Mouse (Mus musculus) gastrocnemius, adult 2 months (tissue): Measurements from ENCODE around the gene Ms4a3. TPM values are rescaled to one million over a fixed set of nuclear protein-coding genes. Genes with fewer than 3 reads are reported as not detected.

Experiments
- DNase-seq: peaks from one replicate; pipeline ENCODE4 v3.0.0; 2022
- H3K27ac ChIP-seq: fragments of 200-600 bp; 2 replicates; pipeline ENCODE4 v1.8.1; 2022; ENCODE audit warnings: mild to moderate bottlenecking
- H3K4me3 ChIP-seq: fragments of 200-600 bp; 2 replicates; pipeline ENCODE4 v1.8.1; 2022; ENCODE audit warnings: mild to moderate bottlenecking, moderate library complexity
- CTCF ChIP-seq: fragments of 200-600 bp; IDR thresholded peaks from 2 replicates; pipeline ENCODE4 v1.8.1; 2022; ENCODE audit warnings: antibody characterized with exemption, mild to moderate bottlenecking, moderate library complexity
- intact Hi-C: fragments of 180-260 bp; cut with DNase I; formaldehyde crosslinking; loops from one replicate; pipeline ENCODE4 v1.15.1; 2025
- long read RNA-seq, 2 experiments: library from polyadenylated mRNA; stranded (forward); transcript quantifications; one replicate each; pipeline ENCODE4 v2.0.0; 2021
- total RNA-seq, 2 experiments: library from RNA; stranded (reverse); gene quantifications; 2 replicates each; pipeline ENCODE4 v1.2.3; 2021

Gene Ms4a3
- total RNA-seq = not detected
- long read RNA-seq, experiment 1 = 0 reads
- long read RNA-seq, experiment 2 = 0 reads

- H3K27ac ChIP-seq = no peak within 1 kb of the TSS
- intact Hi-C loops = no loop called here
- no peak for DNase-seq
- no peak within 1 kb of the TSS for H3K4me3 ChIP-seq
- no peak for TF ChIP-seq CTCF
Measured at GRCm38 (mm10) chr19:11640732-11641131, at the start of gene Ms4a3. Ms4a3 (minus strand) TSS chr19:11640851.

GRCm38 (mm10) chr19:11661562-11661961 lies 20.9 kb upstream of the Ms4a3 start:
- intact Hi-C loops = no loop called here
- H3K4me3 ChIP-seq = no peak overlapping the region
- no peak for TF ChIP-seq CTCF
- no peak overlapping the region for H3K27ac ChIP-seq
- DNase-seq = no peak

DNA sequence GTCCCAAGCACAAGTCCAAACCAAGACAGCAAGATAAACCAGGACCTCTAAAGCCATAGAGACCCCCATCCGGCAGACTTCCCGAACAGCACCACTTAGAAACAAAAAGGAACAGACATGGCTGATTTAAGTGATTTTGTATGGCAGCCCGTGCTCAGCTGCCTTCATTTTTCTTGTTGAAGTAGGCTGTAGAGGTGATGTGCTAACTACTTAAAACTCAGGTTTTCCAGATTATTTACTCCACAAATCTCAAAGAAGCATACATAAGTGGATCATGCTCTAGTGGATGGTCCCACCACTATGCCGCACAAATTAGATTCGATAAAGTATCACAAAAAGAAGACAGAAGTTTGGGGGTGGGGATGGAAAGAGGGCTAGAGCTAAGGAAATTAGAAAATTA lies 19.8 kb upstream of the Ms4a3 start, which contains the start of gene Oosp2:
Gene Oosp2, minus strand, starts transcription at position 101 of the 400 bp plus-strand sequence.
- Histone ChIP-seq H3K4me3 (no peak within 1 kb of the TSS), H3K27ac (no peak within 1 kb of the TSS)
- no peak for DNase-seq
- intact Hi-C loops = no loop called here
- TF ChIP-seq CTCF = no peak

- Histone ChIP-seq H3K27ac (no peak overlapping the region), H3K4me3 (no peak overlapping the region)
- no peak for DNase-seq
- TF ChIP-seq CTCF = no peak
- intact Hi-C loops = no loop called here
Measured at GRCm38 (mm10) chr19:11659142-11659541, 18.5 kb upstream of the Ms4a3 start.

DNA sequence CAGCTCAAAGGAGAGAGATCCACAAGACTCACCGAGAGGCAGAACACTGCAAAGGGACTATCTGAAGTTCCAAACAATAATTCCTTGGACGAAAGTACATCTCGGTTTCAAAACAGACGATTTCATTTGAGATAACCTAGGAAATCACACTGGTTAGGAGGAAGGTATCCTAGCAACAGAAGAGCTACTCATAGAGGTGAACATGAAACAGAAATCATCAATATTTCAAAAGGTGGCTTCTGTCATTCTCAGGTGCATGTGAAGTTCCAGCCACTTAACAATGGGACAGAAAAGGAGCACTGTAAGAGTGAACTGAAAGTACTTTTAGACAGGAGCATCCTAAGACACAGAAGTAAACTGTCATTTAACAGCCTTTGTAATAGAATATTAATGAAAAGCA lies 8.9 kb upstream of the Ms4a3 start:
- DNase-seq = no peak
- no peak for TF ChIP-seq CTCF
- H3K4me3 ChIP-seq = no peak overlapping the region
- H3K27ac ChIP-seq = no peak overlapping the region
- intact Hi-C loops = no loop called here

DNA sequence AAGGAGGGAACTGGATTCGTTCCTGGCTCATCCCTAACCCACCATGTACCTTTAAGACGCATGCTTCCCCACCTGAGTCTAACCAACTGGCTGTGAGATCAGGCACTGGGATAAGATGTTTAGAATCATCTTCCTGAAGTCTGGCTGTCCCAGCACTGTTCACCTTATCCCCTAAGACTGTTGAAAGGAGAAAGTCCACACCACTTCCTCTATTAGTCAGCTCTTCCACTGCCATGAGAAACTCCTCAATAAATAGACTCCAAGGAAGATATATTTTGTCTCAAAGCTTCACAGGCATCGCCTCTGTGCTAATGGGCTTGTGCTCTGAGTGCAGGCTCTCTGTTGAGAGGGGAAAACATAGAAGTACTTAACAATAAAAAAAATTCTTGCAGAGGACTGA lies 5.5 kb upstream of the Ms4a3 start:
- intact Hi-C loops = no loop called here
- no peak overlapping the region for H3K27ac ChIP-seq
- H3K4me3 ChIP-seq = no peak overlapping the region
- no peak for TF ChIP-seq CTCF
- DNase-seq = no peak

GRCm38 (mm10) chr19:11639038-11639437 lies 1.6 kb downstream of the Ms4a3 start:
- no peak for DNase-seq
- H3K27ac ChIP-seq = no peak overlapping the region
- TF ChIP-seq CTCF = no peak
- no peak overlapping the region for H3K4me3 ChIP-seq
- intact Hi-C loops = no loop called here

- intact Hi-C loops = no loop called here
- TF ChIP-seq CTCF = no peak
- no peak for DNase-seq
- Histone ChIP-seq H3K27ac (no peak overlapping the region), H3K4me3 (no peak overlapping the region)
Measured at GRCm38 (mm10) chr19:11635572-11635971, 5.1 kb downstream of the Ms4a3 start.

DNA sequence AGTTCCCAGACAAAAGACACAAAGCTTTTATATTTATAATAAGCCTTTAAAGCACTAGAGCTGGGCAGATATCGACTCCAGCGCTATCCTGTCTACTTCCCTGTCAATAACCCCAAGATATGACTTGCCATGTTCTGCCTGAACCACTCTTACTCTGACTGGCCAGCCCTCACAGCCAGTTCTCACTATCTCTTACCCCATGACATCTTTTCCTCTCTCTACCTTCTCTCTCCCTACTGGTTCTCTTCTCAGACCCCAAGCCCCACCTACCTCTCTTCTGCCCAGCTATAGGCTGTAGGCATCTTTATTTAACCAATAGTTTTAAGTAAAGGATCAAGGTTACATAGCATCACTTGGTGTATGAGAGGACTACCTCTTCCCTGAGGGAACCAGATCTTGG lies 6.3 kb downstream of the Ms4a3 start:
- intact Hi-C loops = no loop called here
- TF ChIP-seq CTCF = no peak
- no peak overlapping the region for H3K27ac ChIP-seq
- H3K4me3 ChIP-seq = no peak overlapping the region
- DNase-seq = no peak

DNA sequence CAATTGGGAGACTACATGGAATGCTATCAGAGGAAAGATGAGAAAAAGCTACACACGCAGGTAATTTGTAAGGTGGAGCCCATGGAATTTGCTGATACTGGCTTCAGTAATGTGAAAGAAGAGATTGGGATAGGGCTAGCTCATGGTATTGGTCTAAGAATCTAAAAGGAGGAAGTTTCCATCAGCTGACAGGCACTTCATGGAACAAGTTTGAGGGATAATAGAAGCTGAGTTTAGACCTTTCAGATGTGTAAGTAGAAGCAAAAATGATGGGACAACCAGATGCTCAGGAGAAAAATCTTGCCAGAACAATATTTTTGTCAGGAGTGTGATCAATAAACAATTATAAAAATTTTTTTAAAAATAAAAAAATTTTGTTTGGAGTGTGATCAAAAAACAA lies 6.9 kb downstream of the Ms4a3 start:
- intact Hi-C loops = no loop called here
- TF ChIP-seq CTCF = no peak
- Histone ChIP-seq H3K27ac (no peak overlapping the region), H3K4me3 (no peak overlapping the region)
- DNase-seq = no peak

- intact Hi-C loops = no loop called here
- Histone ChIP-seq H3K27ac (no peak overlapping the region), H3K4me3 (no peak overlapping the region)
- DNase-seq = no peak
- TF ChIP-seq CTCF = no peak
Measured at GRCm38 (mm10) chr19:11625231-11625630, 15.4 kb downstream of the Ms4a3 start.

GRCm38 (mm10) chr19:11624800-11625199 lies 15.9 kb downstream of the Ms4a3 start:
- no peak overlapping the region for H3K27ac ChIP-seq
- no peak for DNase-seq
- TF ChIP-seq CTCF = no peak
- intact Hi-C loops = no loop called here
- H3K4me3 ChIP-seq = no peak overlapping the region

DNA sequence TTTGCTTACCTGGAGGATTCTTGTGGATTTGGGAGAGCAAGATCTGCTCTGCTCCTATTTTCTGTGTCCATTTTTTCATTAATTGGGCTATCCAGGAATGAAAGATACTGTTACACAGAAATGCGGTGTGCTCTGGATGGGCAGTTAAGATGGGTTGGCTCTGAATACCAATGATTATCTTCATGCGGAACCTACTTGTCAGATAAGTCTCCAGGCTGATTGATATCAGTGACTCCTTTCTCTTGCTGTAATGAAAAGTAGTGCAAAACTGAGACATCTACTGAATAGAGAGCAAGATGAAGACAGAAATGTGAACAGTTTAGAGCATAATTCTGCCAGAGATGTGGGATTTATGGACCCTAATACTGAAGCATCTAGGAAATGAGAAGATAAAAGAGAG lies 17.1 kb downstream of the Ms4a3 start, which contains the start of gene Ms4a2:
Gene Ms4a2, minus strand, starts transcription at position 169 of the 400 bp plus-strand sequence.
- H3K27ac ChIP-seq = no peak within 1 kb of the TSS
- no peak for DNase-seq
- intact Hi-C loops = no loop called here
- H3K4me3 ChIP-seq = no peak within 1 kb of the TSS
- TF ChIP-seq CTCF = no peak

DNA sequence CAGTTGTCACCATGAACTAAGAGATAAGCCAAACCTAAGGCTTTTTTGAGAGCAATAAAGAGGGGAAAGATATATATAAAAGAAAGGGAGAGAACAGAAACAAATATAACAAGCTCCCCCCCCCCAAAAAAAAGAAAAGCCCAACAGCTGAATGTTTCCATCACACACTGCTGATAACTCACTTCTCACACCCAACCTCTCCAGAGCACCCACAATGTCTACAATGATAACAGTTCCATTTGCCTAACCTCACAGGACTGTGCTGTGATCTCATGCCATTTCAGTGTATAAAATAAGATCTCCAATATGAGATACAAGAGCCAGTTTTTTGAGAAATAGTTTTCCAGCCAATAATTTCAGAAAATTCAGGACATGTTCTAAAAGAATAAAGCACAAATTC lies 22.7 kb downstream of the Ms4a3 start:
- TF ChIP-seq CTCF = no peak
- intact Hi-C loops = no loop called here

DNA sequence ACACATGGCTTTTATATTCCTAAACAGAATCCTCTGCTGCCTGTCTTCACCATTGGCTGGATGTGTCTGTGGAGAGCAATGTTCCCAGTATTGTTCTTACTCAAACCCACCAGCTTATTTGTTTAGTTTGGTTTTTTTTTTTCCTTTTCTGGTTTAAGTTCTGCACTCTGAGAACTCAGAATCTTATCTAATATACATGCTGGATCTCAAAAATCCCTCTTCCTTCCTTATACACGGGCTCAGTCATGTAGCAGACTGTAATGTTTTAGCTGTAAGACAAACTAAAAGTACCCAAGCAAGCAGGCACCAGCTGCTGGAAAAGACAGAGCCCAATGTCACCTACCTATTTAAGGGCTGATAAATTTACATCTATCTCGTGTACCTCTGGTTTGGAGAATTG lies 25.8 kb downstream of the Ms4a3 start:
- TF ChIP-seq CTCF = no peak
- no peak overlapping the region for H3K27ac ChIP-seq
- intact Hi-C loops = no loop called here
- DNase-seq = no peak
- no peak overlapping the region for H3K4me3 ChIP-seq

More for the DNA sequence above, 22.7 kb downstream of the Ms4a3 start:
- DNase-seq = no peak
- no peak overlapping the region for H3K4me3 ChIP-seq
- no peak overlapping the region for H3K27ac ChIP-seq
